Mouse (Mus musculus) G1E (cell line): ENCODE results near the gene Calcoco2.

Experiments used
- CTCF ChIP-seq: IDR thresholded peaks from 2 replicates; pipeline ENCODE4 v1.5.1; 2012; ENCODE audit warnings: low read depth, low read length, inconsistent platforms, mixed read lengths
- GATA1 ChIP-seq: IDR thresholded peaks from 2 replicates; pipeline ENCODE4 v1.6.1; 2012; ENCODE audit warnings: borderline replicate concordance, low read length, inconsistent platforms, mixed read lengths
- GATA2 ChIP-seq: IDR thresholded peaks from 2 replicates; pipeline ENCODE4 v1.6.1; 2012; ENCODE audit warnings: low read depth, low read length, inconsistent platforms, borderline replicate concordance
- POLR2AphosphoS5 ChIP-seq: IDR thresholded peaks from 2 replicates; pipeline ENCODE4 v1.6.1; 2012; ENCODE audit warnings: low read depth, low read length, inconsistent platforms; ENCODE audit not compliant: insufficient replicate concordance
- TAL1 ChIP-seq: conservative IDR thresholded peaks from 2 replicates; pipeline ENCODE4 v1.6.1; 2012; ENCODE audit warnings: low read depth, low read length, inconsistent platforms, mixed read lengths

- TF ChIP-seq GATA2: no peak
- TF ChIP-seq CTCF: peak; percentile 93
- TF ChIP-seq POLR2AphosphoS5: no peak
- no peak for TF ChIP-seq GATA1
- TF ChIP-seq TAL1: no peak
Measured at GRCm38 (mm10) chr11:96093361-96093760, 18.4 kb downstream of the Calcoco2 start.
